Mouse (Mus musculus) skeletal muscle tissue, adult 2 months (tissue): Measurements from ENCODE around the gene Efcab9.

Experiments used
- DNase-seq: peaks from one replicate; pipeline ENCODE4 v3.0.0-alpha.2; 2012; ENCODE audit warnings: low read depth, low spot score

Gene Efcab9

DNA sequence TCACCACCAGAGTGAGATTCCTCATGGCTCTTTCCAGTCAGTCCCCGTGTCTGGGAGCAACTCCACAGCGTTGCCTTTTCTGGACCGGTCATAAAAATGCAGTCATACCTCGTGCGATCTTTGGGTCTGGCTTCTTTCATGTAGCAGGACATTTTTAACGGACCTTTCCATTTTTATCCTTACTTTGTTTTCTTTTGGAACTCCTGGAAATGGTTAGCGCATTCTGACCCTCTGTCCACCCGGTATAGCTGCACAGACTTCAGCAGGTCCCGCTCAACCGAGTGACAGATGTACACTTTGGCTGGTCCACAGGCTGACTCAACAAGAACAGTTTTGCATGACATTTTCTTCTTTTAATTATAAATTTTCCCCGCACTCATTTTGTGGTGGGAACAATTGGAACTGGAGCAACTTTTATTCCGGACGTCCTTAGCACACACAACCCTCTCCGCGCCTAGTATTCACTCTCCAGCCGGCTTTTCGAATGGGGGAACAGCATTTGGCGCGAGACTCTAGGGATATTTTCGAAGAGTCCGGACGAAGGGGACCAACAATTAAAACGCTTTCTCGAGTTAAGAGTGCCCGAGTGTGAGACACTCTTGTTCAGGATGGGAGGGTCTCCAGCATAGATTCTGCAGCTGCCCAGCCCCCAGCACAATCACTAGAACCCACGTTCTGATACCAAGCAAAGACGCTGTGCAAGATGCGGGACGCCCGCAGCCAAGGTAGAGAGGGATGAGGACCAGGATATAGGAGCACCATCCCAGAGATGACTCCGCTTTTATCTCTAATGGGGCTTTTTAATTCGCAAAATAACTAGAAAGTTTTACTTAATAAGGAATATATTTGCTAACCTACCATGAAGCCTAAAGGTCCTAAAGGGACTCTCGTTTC is at the start of gene Efcab9:
TSS of gene Efcab9 (minus strand) at position 211 of the 894 bp plus-strand sequence.
- DNase-seq = no peak

DNA sequence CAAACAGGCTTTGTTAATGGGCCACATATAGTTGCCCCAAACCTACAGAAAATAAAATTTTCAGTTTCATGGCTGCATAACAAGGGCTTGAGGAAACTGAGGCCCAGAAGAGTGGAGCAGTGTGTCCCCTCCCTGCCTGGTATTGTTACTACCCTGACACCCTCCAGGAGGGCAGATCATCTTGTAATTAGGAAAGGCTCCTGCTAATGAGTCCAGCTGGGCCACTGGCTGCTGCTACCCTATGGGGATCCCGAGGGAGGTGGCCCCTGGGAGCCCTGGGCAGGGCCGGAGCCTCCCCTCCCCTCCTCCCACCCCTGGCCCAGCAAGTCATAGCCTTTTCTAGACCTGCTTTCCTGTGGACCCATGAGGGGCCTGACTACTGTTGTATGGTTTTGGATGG is 49.1 kb upstream of the Efcab9 start:
- DNase-seq = no peak

DNA sequence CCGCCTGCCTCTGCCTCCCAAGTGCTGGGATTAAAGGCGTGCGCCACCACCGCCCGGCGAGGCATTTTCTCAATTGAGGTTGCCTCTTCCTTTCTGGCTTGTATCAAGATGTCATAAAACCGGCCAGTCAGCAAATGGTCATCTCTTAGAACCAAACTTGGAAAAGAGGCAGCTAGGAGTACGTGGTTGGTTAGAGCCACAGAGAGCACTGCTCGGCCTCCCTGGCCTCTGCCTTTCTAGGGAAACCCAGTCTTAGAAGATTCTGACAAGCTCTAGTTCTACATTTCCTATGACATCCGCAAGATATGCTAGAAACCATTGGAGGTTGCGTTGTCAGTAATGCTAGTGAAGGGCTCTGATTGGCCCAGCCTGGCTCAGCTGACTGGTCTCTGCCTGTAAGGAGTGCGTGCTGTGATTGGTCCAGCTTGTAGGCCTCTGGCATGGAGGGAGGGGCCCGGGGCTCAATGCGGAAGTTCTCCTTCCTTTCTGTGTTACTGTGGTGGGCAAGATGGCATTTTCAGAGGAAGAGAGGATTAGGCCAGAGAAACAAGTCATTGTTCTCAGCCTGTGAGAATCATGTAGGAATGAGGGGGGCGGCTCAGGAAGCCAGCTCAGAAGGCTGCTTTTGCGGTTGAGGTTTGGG is 48.5 kb upstream of the Efcab9 start:
- DNase-seq = peak; percentile 35

DNA sequence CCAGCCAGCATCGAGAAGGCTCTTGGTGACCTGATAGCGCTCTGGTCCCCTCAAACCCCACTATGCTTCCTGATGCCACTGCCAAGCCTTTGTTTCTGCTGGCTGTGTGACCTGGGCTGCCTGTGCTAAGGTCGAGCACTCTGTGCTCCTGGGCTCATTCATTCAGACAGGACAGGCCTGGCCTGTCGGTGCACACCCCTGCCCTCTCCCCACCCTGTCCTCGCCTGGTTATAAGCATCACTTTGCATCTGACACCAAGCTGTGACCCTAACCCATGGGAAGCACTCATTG is 44.8 kb upstream of the Efcab9 start:
- no peak for DNase-seq

DNA sequence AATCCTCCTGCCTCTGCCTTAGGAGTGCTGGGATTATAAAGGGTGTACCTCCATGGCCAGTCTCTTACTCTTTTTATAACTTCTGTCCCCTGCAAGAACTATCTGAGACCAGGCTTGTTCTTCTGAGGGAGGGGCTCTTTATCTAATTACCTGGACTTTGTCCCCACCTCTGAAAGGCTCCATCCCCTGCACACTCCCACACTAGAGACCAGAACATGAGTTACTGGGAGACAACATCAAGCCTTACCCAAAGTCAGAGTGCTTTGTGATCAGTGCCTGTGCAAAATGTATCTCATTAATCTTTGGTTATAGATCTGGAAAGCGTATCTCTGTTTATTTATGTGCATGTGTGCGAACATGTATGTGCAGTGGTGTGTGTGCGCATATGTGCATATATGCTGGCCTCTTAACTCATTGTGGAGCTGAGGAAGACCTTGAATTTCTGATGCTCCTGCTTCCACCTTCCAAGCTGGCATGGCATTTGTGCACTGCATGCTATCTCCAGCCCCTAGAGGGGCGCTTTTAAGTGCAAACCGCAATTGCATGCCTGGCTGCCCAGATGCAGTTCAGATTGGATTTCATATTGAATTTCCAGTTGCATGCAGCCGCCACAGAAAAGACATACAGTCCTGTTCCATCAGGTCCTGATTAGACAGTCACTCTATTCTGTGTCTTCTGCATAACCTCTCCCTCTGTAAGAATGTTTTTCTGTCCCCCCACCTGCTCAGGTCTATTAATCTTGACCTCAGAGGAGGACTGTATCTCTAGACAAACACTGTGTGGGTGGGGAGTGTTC is 44.3 kb upstream of the Efcab9 start:
- DNase-seq = no peak

DNA sequence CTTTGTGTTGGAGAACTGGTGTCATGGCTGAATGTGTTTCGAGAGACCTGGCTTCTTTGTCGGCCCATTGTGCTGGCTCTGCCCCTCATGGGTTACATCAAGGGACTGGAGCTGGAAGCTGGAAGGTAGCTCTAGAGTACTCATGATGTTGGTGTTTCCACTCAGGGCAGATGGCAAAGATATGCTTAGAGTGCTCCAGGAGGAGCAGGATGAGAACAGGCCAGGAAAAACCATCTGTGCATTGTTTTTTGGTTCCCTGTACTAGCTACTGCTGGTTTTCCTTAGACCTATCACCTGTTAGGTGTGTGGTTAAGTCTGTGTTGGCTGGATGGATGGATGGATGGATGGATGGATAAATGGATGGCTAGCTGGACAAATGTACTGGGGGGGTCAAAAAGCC is 41.8 kb upstream of the Efcab9 start:
- no peak for DNase-seq

DNA sequence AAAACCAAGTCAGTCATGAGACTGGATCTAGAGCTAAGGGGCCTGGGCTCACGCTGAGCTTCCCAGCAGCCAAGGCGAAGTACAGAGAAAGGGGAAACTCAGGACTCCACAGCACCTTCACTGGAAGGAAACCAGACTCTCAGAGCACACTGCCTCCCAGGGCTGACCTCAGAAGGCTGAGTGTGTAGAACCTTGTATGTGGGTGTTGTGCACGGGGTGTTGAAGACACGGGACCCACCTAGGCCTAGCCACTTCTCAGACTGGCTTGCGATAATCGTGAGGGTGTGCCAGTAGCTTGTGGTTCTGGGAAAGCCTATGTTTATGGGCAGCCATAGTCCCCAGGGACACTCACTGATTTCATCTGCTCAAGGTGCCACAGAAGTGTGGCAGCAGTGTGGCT is 39.2 kb upstream of the Efcab9 start:
- DNase-seq = no peak

DNA sequence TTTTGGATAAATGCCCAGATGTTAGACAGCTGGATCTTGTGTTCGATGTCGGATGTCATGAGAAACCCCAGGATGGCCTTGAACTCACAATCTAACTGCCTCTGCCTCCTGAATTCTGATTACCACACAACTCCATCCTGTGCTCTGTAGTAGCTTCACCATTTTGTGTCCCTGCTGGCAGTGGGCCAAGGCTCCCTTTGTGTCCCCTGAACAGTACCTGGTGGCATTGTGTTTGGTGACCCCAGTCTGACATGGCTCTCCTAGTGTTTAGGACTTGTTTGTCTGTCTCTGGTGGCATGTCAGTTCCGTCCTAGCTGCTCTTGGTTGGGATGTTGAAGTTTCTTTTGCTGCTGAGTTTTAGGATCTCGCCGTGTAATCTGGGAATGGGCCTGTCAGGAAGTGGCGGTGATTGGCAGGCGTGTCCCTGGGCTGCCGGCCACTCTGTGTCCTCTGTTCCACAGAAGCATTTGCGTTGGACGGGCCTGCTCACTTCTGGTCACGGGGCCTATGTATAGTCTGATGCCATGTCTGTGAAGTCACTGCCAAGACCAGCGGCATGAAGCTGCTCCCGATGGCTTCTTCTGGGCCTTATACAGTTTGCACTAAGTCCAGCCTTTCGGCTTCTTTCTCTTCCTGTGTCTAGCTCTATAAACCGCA is 36.9 kb upstream of the Efcab9 start:
- DNase-seq = no peak

DNA sequence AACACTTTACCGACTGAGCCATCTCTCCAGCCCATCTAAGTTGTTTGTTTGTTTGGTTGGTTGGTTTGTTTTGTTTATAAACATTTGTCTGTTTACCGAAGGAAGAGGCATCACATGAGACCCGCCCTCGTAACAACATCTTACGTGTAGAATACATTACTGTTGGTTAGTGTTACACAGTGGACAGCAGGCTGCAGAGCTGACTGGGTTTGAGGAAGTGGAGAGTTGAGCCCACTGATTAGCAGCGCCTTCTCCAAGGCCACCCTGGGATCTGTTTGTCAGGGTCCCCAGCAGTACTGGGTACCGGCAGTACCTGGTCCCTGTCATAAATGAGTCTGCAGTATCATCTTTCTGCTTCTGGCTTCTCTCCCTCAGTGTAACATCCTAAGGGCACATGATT is 36.2 kb upstream of the Efcab9 start:
- DNase-seq = no peak

DNA sequence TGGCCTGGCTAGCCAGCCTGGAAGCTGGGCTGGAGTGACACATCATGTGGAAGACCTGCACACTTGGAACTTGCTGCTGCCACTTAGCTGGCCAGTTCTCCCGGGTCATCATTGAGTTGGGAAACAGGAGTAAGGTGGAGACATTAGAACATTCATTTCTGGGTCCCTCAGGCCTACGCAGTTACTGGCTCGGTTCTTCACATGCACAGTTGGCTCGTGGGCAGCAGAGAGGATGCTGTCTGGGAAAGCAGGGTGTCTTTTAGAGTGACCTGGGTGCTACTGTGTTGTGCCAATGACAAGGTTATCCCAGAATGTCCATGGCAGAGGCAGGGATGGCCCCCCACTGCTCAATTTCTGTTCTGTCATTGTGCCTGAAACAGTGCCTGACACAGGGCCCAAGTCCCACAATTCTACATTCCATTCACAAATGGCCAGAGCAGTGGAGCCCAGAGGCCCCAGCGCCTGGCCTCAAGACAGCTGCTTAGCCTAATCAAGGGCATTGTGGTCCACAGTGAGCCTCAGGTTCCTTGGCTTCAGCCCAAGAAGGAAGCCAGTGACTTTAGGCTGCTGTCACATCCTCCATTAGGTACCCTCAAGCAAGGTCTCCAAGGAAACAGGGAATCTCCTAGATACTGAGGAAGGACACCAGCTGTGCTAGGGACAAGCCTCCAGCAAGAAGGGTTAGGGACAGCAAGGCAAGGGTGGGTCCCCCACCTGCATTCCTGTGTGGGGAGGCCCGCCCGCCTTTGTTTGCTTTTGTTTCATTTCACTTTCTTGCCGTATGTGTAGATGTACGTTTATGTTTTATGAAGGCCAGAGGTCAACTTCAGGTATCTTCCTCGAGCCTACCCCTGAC is 35.3 kb upstream of the Efcab9 start:
- no peak for DNase-seq

DNA sequence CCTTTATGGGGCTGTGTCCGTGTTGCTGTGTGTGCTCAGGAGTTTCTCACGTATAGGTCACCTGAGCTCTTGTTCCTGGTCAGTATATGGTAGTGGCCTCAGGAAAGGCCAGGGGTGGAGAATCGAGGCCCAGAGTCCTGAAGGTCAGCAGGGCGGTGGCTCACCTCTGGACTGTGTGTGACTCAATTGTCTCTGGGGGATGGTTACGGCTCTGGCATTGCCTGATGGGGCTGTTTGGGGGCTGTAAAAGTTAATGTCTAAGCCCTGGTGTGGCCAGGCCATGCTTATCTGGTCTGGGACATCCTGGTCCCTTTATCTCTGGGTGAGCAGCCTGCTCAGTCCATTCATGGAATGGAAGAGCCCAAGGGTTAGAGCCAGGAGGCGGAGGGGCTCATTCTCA is 34.3 kb upstream of the Efcab9 start:
- DNase-seq = no peak

DNA sequence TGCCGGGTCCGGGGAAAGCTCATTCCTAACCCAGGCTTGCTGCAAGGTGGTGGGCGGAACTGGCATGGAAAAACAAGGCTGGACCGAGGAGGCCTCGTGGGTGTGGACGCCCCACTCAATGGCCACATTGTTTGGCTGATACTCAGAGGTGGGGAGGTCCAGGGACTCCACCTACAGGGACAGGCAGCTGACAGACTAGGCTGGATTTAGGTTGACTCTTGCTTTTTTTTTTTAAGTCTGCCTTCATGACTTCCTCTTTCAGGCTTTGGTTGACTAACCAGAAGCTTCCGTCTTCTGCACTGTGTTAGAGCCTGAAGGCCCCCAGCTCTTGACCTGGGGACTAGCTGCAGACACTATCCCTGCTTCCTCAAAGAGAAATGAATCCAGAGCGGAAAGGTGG is 33.2 kb upstream of the Efcab9 start:
- peak; percentile 52 for DNase-seq

DNA sequence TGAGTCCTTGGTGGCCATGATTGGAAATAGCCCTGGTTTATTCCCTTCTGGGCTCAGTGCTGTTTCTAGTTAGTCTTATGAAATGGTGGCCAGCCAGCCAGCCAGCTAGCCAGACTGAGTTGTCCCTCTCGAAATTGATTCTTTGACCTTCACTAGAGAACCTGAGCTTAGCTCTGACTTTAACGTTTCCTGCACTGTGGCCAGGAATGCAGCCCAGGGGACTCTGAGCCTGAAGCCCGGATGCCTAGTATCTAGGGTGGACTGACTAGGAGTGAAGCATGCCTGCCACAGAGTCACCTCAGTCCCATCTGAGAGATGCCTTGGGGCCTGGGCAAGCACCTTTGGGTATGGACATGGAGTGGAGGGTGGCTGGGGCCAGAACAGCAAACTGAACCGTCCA is 32.7 kb upstream of the Efcab9 start:
- no peak for DNase-seq

DNA sequence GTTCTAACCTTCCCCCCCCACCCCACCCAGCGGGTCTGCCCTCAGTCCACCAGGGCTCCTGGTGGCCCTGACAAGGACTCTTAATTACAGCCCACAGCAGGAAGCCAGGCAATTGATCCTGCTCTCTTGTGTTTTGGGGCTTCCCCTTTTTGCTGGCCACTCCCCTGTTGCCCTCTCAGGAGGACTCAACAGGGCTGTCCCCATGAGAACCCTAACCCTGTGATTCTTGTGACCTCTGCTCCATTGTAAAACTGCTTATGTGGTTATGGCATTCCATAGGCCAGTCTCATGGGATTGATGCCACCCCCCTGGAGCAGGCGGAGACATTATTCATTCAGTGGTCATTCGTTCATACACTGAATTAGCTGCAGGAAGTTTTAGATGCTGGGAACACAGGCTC is 31.8 kb upstream of the Efcab9 start:
- DNase-seq = no peak

DNA sequence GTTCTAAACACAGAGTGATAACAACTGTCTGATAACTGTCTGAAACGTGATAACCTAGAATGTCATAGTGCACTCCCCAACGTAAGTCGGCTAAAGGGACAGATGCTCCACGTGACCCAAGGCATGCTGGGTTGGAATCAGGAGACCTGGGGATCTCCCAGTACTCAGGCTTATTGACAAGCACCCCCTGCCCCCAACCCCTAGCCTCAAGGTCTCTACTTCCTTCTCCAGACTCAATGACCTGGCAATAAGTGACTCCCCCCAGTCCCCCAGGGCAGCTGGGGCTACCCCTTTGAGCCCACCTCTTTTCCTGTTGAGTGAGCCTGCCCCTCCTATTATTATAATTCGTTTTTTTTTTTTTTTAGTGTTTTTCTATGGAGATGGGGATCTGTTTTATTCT is 30.8 kb upstream of the Efcab9 start:
- DNase-seq = no peak

DNA sequence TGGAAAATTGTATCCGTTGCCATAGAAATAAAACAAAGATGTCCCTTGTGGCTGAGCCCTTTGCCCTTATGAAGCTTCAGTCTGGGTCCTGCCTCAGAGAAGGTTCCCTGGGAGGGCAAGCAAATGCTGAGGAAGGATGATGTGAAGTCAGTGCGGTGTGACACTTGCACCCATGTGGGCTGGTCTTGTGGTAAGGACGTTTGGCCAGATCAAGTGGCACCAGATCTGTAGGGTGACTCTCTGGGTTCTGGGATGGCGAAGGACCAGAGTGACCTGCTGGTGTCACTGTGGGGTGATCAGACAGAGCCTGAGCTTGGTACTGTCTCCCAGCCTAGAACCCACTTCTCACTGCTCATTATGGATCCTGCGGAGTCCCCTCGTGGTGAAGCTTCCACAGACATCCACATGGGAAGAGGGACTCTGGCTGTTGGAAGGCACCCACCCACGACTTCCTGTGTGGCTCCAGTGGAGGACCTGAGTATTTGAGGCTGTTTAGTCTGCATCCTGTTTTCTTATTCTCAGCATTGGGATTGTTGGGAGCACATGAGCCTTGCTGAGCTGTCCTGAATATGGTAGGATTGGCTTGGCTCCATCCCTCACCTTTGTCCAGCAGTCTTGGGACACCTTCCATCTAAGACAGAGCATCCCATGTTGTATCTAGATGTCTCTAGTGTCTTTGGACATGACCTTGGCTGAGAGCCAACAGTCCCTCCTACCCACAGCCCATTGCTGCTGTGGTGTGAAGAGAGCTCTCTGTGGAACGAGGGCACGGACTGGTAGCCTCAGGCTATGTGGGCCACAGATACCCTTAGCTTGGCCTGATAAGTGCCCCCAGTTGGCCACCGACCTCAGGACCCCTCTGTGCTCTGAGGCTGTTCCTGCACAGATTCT is 29.8 kb upstream of the Efcab9 start:
- DNase-seq = no peak

DNA sequence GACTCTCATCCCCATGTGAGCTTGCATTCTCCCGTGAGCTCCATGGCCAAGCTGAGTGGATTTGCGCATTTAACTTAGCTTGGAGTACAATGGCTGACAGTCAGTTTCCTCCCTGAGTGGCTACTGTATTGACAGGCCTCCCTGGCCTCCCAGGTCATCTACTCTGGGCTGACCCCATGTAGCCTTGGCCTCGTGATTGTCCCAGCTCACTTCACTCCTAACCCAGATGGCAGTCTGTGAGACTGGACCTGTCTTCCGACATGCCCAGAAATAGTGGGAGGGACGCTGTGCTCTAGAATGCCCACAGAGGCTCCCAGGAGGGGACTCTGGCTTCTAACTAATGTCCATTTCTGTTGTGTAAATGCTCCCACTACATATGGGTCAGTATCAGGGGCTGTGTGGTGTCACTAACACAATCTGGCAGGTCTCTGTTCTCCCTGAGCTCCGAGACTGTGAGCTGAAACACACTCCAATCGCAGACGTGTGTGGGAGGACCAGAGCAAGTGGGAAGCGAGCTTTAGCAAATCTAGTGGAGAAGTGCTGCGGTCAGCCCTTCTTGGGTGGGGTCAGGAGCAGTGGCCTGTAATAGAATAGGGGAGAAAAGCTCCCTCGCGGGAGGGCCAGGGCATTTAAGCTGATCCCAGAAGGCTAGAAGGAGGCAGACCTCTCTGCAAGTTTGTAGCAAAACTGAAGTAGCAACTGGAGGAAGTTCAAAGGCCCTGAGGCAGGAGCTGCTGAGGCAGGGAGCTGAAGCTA is 28.3 kb upstream of the Efcab9 start:
- DNase-seq = no peak

DNA sequence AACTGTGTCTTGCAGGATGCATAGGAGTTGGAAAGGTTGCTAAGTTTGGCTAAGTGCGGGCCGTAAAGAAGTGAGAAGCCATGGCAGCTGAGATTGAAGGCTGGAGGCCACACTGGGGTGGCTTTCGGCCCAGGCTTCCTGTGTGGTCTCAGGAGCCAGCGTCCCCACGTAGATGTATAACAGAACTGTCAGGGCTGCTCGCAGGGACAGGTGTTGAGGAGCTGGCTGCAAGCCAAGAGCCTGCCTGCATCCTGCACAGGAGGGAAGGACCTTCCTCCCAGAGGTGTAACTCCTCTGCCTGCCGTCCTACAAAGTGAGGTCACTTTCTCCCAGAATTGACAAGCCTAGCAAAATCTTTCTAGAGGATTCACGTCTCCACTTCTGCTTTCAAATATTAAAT is 26.8 kb upstream of the Efcab9 start:
- no peak for DNase-seq

DNA sequence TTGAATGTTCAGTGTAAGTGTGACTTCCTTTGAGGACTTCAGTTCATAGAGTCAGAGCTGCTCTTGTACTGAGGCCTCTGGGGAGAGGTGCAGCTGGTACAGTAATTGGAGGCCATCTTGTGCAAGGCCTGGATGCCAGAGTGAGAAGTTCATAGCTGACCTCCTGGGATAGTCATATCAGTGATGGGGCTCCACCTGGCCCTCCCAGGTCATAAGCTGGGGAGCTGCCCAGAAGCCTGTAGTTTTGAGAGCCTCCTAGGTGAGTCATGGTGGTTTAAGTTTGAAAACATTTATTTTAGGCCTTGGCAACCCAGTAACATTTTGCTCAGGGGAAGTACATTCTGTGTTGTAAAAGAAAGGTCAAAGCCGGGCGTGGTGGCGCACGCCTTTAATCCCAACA is 26.1 kb upstream of the Efcab9 start:
- DNase-seq = no peak
